Mouse (Mus musculus): ENCODE results near the gene Akap14.

The Akap14 gene

DNA sequence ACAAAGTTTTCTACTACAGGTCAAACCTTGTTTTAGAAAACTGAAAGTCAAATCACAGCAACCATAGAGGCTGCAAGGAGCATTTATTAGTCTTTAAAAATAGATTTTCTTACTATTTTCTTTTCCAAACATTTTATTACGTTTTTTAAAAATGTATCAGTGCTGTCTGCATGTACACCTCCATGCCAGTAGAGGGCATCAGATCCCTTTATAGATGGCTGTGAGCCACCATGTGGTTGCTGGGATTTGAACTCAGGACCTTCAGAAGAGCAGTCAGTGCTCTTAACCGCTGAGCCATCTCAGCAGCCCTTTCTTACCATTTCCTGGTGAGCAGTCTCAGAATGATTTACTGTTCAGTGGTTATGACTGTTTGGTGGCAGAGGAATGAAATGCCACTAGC is 64.8 kb downstream of the Akap14 start:
- no peak for DNase-seq (ENCODE audit: low read depth)
